Mouse (Mus musculus): ENCODE results near the gene Atp8b5.

Atp8b5 gene

DNA sequence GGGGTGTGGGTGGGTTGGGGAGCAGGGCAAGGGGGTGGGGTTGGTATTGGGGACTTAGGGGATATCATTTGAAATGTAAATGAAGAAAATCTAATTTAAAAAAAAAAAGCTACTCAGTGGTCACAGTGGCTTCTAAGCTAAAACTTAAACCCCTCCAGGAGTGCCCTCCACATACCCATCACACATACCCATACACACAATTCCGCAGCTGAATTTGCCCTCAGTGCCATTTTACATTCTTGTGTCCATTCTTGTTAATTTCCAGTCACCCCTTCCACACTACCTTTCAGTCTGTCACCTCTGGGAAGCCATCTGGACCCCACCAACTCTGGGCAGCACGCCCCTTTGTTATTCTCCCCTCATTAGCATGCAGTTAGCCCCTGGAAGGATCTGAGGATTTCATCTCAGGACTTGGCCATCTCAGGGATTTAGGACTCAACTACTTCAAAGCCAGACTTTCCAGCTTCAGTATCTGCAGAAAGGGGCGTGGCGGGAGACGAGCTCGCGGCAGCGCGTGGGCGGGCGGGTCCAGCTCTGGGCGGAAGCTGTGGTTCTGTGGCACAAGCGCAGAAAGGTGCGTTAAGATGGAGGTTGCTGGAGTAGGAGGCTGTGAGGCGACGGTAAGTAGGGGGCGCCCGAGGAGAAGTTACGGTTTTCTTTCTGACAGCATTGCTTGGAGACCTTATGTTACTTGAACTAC is at the start of gene Atp8b5:
Gene Atp8b5, plus strand, starts transcription at position 537 of the 700 bp plus-strand sequence.
- DNase-seq (ENCODE audit: extremely low read depth, insufficient read length, low spot score): peak; percentile 85

DNA sequence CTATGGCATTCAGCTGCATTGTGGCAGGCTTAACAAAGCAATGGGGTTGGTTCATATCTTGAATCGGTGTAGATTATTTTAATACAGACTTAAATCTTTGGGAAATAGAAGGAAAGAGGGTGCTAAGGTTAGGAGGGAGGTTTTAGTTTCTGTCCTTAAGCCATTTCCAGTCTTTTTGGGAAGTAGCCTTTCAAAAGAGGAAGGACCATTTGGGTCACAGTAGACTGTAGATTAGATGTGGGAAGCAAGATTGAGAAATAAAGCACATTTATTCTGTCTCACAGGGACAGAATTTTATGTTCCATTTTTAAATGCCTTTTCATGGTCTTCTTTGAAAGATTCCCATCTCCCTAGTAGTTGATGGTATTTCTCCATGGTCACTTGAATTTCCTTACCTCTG is 49.0 kb upstream of the Atp8b5 start:
- no peak for DNase-seq (ENCODE audit: extremely low read depth, insufficient read length, low spot score)

DNA sequence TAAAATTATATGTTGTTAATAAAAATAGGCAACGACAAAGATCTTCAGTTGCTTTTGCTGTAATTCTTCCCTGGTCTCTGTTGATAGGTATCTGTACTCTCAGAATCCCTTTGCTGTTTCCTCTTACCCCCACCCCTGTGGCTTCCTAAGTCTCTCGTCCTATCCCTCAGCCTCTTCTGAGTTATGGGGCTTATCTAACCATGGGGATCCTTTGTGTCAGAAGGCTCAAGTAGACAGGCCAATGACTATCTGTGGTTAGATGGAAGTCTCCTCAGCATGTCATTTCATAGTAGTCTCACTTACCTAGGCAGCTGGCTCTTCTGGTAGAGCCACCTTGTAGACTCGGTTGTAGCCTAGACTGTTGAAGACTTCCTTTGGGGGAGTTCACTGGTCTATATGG is 35.1 kb upstream of the Atp8b5 start:
- DNase-seq (ENCODE audit: extremely low read depth, insufficient read length, low spot score): no peak

DNA sequence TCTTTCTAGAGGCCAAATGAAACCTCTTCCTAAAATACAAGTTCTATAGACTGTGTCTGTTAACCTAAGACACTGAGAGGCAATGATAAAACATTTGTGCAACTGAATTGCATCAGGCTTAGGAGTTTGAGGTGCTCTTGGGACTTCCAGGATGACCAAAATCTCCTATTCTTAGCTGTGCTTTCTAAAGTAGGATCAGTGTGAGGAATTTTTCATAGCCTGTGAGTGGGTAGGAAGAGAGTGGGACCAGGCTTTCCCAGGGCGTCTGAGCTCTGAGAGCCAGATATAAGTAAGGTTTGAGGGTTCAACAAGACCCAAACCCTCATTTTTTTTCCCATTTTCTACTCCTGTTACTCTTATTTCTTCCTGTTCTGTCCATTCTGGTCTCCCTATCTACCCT is 34.0 kb upstream of the Atp8b5 start:
- no peak for DNase-seq (ENCODE audit: extremely low read depth, insufficient read length, low spot score)

DNA sequence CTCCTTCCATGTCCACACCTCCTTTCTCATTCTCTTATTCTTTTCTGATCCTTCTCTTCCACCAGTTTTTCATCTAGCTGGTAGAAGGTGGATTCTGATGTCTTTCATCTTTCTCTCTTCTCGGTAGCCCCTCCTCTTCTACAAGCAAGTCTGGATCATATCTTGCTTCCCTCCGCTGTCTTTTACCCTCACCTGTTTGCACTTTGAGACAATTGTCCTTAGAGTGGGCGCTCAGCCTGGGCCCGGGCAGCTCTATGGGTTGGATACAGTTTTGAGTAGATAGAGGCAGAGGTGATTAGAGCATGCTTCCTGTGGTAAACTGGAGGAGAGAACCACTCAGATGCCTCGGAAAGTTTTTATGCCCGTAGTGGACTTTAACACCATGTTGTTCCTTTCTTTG is 33.5 kb upstream of the Atp8b5 start:
- DNase-seq (ENCODE audit: extremely low read depth, insufficient read length, low spot score): no peak

DNA sequence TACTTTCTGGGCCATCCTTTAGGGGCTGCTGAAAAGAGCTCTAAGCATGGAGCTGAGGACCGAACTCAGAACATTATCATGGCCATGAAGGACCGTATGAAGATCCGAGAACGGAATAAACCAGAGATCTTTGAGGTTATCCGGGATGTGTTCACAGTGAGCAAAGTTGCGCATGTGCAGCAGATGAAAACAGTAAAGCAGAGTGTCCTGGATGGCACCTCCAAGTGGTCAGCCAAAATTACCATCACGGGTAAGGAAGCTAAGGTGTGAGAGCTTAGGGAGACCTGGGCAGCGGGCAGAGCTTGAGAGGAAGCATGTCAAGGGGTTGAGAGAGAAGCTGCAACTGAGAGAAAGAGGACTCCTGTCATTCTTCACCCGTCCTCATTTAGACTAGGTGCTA is 30.1 kb upstream of the Atp8b5 start:
- DNase-seq (ENCODE audit: extremely low read depth, insufficient read length, low spot score): no peak

DNA sequence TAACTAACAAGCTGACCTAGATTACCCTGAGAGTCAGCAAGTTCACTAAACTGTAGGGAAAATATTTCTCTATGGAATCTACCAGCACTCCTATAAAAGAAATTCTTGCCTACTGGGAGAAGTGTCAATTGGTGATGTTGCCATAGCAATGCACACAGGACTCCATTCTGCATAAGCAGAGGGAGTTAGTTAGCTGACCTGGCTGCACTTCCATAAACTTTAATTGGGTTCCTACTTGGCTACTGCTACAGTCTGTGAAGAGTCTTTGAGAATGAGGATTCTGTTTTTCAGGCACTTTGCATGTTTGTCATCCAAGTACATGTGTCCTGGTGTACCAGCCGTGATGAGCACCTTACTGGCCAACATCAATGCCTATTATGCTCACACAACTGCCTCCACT is 26.2 kb upstream of the Atp8b5 start:
- DNase-seq (ENCODE audit: extremely low read depth, insufficient read length, low spot score): no peak

DNA sequence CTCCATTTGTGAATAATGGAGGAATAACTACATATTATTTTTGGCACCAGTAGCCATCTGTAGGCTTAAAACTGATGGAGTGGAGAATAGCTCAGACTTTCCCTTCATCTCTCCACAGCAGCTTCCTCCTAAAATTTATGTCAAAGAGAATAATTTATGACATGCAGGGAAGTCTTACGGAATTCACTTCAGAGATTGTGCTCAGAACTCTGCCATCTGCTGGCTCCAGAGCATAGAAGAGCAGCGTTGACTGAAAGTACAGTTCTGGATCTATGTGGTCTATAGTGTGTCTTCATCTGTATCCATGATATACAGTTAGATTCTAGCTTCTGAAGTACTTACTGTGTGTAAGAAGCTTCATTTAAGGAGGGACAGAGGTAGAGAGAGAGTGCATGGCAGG is 22.9 kb upstream of the Atp8b5 start:
- no peak for DNase-seq (ENCODE audit: extremely low read depth, insufficient read length, low spot score)

DNA sequence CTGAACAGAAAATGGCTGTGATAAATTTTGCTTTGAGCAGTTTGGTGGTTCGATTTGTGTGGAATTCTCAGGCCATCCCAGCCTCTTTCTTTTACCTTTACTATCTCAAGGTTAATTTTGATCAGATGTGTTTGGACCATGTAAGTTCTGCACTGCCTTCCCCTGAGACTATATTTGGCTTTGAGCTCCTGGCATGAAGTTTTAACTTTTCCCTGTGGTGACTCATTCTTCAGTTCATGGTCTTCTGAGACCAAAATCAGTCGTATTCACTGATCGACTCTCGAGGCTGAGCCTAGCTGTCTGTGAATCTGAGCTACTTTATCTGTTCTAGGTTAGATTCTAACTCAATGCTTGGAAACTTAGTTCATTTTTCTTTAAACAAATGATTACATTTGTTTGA is 21.2 kb upstream of the Atp8b5 start:
- no peak for DNase-seq (ENCODE audit: extremely low read depth, insufficient read length, low spot score)

DNA sequence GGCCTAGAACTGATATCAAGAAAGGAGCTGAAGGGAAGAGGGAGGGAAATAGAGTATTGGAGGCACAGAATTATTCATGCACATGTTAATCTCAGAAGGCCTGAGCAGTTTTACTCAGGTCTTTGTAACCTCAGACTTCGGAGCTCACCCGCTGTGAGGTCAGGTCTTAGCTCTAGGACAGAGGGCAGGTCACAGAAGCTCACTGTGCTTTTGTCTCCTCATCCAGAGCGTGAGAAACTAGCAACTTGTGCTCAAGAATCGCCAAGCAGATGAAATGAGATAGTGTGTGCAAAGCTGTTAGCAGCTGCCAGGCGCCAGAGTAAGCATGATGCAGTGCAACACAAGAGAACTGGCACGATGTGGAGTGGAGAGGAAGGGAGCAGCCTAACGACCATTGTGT is 18.9 kb upstream of the Atp8b5 start:
- no peak for DNase-seq (ENCODE audit: extremely low read depth, insufficient read length, low spot score)

DNA sequence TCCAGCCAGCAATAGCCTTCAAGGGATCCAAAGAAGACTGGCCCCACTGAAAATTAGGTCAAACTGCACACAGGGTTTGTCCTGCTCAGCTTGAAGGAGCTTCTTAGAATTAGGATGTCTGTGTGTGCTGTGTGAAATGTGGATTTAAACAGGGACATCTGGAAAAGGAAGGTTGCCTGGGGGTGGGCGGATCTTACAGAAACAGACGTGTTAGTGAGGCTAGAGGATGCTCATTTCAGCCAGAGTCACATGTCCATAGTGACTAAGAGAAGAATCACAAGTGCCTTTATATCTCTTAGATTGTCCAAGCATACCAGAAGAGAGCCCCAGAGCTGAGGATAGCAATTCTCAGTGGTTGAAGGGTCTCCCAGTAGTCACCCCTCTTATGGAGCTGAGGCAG is 18.1 kb upstream of the Atp8b5 start:
- DNase-seq (ENCODE audit: extremely low read depth, insufficient read length, low spot score): no peak

DNA sequence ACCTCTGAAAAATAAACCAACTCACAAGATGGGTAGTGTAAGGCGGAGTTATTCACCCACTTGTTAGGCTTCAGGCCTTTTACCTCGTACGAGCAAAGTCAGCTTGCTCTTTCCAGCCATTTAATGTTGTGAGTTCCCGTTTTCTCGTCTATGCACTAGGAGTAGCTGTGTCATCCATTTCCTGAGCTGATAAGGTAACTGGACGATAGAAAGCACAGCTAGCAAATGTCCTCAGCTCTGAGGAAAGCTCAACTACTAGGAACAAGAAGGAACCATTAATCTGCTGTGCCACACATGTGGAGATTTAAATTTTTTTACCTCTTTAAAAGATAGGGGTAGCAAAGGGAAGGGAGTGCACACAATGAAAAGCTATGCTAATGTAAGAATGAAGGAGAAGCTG is 15.7 kb upstream of the Atp8b5 start:
- no peak for DNase-seq (ENCODE audit: extremely low read depth, insufficient read length, low spot score)

DNA sequence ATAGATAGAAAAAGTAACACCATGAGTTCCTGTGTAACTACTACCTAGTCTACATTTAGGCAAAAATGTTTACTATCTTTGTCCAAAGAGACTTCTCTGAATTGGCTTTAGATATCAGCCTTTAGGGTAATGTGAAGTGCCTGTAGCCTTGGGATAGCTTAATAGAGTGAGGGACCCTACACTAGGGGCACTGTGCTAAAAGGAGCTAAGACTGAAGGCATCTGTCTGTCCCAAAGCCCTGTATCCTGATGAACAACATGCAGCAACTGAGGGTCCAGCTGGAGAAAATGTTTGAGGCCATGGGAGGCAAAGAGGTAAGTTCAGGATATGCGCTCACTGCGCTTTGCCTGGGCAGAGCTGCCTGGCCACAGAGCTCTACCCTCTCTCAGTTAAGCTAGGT is 9.9 kb upstream of the Atp8b5 start:
- no peak for DNase-seq (ENCODE audit: extremely low read depth, insufficient read length, low spot score)

DNA sequence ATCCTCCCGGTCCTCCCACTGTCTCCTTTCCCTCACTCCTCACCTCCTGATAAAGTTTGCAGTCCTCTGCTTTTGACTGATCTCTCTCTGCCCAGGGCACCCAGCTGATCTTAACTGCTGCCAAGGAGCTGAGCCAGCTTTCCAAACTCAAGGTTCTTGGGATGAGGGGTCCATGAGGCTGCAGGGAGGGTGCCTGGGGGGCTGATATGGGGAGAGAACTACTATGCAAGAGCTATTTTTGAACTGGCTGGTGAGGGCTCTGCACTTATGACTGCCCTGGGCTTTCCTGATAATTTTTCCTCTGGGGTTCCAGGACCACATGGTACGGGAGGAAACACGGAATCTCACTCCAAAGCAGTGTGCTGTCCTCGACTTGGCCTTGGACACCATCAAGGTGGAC is 8.4 kb upstream of the Atp8b5 start:
- DNase-seq (ENCODE audit: extremely low read depth, insufficient read length, low spot score): no peak

DNA sequence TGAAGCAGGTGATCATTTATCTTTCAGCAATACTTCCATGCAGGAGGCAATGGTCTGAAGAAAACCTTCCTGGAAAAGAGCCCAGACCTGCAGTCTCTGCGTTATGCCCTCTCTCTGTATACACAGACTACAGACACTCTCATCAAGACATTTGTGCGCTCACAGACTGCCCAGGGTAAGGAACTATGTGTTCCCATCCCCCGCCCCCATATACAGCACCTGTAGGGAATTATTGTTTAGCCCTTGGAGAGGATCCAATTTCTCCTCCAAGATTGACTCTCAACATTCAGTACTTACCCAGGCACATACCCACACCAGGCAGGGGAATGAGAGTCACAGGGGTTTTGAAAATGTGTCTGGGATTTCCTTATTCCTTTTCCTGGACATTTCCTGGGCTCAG is 7.5 kb upstream of the Atp8b5 start:
- no peak for DNase-seq (ENCODE audit: extremely low read depth, insufficient read length, low spot score)

DNA sequence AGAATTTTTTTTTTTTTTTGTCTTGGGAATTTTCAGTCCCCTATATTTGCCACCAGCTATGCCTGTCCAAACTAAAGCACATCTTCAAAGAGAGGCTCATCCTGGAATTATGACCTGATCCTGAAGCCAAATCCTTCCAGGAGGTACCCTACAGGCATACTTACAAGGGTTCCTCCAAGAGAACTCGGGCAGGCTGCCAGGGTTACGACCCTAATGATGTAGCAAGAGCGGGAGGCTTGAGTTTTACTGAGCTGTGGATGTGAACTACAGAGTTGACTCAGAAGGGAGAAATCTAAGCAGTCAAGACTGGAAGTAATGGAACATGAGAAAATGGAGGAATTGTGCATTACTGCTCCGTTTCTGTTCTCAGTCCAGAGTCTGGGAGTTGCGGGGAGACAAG is 6.9 kb upstream of the Atp8b5 start:
- no peak for DNase-seq (ENCODE audit: extremely low read depth, insufficient read length, low spot score)

DNA sequence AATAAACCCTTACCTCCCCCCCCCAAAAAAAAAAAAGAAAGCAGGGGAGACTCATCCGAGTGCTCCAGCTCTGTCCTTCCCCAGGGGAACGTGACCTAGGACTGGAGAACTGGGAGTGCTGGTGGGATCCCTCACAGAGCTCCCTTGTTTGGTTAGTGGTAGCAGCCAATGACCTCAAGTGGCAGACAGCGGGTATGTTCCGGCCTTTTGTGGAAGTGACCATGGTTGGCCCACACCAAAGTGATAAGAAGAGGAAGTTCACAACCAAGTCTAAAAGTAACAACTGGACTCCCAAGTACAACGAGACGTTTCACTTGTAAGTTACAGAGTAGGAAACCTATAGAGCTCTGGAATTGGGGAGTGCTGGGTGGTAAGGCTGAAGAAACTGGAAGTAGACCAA is 4.1 kb upstream of the Atp8b5 start:
- DNase-seq (ENCODE audit: extremely low read depth, insufficient read length, low spot score): no peak

DNA sequence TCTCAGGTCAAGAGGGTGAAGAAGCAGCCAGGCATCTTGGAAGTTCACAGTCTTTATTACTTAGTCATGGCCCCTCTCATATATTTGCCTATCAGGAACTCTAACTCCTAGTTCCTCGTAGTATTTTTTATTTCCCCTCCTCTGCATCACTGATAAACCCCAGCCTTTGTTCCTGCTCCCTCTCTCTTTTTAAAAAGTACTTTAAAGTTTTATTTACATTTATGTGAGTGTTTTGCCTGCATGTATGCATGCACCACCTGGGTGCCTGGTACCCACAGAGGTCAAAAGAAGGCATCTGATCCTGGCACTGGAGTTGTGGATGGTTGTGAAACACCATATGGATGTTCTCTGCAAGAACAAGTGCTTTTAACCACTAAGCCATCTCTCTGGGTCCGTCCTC is 813 bp upstream of the Atp8b5 start:
- no peak for DNase-seq (ENCODE audit: extremely low read depth, insufficient read length, low spot score)

DNA sequence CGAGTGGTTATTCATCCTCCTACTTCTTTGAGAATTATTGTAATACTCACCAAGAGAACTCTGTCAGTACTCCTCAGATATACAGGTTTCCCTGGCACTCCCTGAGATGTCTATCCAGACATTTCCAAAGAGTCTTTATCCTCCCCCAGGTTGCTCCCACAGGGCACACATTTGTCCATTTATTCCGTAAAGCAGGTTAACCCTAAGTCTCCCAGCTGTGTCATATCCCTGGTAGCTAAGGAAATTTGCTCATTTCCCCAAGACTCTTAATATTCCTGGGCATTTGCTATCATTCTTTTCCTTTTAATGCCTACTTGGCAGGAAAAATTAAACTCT is 332 bp downstream of the Atp8b5 start:
- DNase-seq (ENCODE audit: extremely low read depth, insufficient read length, low spot score): no peak

DNA sequence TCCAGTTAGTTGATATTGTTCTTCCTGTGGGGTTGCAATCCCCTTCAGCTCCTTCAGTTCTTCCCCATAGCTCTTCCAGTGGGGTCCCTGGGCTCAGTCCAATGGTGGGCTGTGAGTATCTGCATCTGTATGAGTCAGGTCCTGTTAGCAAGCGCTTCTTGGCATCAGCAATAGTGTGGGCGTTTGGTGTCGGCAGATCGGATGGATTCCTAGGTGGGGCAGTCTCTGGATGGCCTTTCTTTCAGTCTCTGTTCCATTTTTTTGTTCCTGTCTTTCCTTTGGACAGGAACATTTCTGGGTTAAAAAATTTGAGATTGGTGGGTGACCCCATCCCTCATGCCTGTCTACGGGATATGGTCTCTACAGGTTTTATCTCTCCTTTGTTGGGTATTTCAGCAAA is 18.5 kb downstream of the Atp8b5 start:
- DNase-seq (ENCODE audit: extremely low read depth, insufficient read length, low spot score): no peak

DNA sequence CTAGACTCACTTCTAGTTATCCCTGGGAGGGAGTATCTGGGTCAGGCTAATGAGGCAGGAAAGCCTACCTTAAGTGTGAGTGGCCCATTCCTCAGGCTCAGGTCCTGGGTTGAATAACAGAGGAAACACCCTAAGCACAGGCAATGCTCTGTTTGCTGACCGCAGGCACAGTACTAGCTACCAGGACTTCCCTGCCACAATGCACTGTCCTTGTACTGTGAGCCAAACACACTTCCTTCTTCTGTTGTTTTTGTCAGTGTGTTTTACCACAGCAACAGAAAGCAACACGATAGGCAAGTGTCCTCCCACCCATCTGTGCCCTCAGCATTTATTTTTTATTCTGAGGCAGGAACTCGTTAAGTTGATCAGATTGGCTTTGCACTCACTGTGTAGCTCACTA is 20.3 kb downstream of the Atp8b5 start:
- no peak for DNase-seq (ENCODE audit: extremely low read depth, insufficient read length, low spot score)

DNA sequence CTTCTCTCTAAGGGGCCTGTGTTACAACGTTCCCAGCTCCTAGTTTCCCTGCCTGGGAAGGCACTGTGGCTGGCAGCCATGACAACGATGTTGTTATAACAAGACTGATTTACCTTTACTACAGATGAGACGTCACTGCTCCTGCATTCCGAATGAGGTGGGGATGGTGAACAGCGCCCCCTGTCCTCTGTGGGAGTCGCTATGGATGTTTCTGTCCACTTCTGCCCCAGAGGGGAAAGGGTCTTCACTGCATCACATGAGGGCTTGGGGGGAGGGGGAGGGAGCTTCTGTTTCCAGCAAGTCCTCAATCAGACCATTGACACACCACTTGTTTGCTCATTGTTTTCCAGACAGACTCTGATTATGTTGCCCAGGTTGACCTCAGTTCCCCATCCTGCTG is 27.0 kb downstream of the Atp8b5 start:
- DNase-seq (ENCODE audit: extremely low read depth, insufficient read length, low spot score): no peak

DNA sequence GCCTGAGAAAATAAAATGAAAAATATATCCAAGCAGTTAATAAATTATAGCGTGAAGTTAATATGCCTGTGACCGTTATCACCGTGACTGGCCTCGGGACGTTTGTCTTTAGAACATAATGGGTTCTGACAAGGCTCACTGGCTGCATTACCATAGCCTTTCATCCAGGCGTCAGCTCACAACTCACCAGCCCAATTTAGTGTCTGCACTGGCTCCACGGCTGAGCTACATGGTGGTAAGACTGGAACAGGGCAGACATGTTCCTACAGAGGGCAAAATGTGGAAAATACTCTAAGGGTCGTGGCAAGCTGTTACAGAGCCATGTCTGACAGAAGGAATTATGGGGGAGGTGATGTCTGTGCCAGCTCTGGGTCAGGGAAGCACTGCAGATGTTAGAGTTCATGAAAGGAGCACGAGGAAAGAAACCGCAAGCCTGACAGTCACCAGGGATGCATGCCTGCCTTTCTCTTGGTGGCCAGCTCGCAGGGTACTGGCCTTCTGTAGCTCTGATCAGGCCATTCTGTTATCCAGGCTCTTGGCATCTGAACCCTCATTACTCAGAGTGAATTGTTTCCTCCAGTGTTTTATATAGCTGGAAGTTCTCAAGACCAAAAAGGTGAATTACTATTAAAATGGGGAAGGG is 42.9 kb downstream of the Atp8b5 start:
- DNase-seq (ENCODE audit: extremely low read depth, insufficient read length, low spot score): no peak
